Mouse (Mus musculus): Measurements from ENCODE around the gene Mgst3. TPM values are rescaled to one million over a fixed set of nuclear protein-coding genes. Genes with fewer than 3 reads are reported as not detected.

Mgst3 gene
- total and polyA plus RNA-seq, 3 experiments, result 1.4 TPM; not detected in 2

DNA sequence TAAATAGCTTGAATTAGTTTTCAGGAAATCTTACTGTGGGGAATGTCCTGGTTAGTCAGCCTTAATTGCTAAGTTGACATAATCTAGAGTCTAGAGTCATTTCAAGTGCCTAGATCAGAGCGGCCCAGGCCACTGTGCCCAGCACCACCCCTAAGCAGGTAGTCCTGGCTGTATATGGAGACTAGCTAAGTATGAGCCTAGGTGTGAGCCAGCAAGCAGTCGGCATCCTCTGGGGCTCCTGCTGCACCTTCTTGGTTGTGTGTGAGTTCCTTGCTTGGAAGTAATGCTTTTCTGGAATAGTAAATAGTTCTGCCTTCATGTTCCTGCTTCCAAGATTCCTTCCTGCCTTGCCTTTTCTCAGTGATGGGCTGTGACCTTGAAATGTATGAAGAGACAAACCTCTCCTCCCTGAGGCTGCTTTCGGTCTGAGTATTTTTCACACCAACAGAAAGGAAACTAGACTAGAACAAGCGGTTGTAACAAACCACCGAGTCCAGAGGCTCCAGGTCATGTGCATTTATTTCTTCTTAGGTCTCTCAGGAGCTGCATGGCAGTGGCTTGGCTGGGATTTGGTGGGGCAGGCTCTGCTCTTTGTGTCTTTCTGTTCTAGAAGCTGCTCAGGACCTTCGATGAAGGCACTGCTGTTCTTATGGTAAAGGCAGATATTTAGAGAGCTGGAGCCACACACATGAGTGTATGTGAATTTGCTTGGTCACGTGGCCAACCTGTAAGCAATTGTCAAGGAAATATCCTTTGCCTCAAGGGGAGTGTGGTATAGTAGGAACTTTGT, 42.7 kb upstream of the Mgst3 start:
- Histone ChIP-seq H3K4me2 (ENCODE audit: insufficient read depth, low read depth, poor library complexity, severe bottlenecking) (no peak overlapping the region), H3K9me3 (replicated peaks; ENCODE audit: low read length) (no peaks in the 10 kb centered on the region), H3K36me3 (replicated peaks in 1 of 2; ENCODE audit: control insufficient read depth in 1 of 2, insufficient read depth in 1 of 2, low read length in 1 of 2) (no peaks in the 10 kb centered on the region), H3K27me3 (replicated peaks) (peaks cover 86% of the 10 kb centered on the region), H3K27ac (ENCODE audit: insufficient read depth, low read depth) (no peak overlapping the region), H3K9ac (ENCODE audit: insufficient read depth, low read depth) (no peak overlapping the region), H3K4me1 (ENCODE audit: control insufficient read depth in 1 of 2, insufficient read depth in 2 of 2) (no peaks in the 10 kb centered on the region), H3K4me3 (replicated peaks in 1 of 3; ENCODE audit: low read depth in 2 of 3, low read length in 2 of 3, poor library complexity in 1 of 3) (no peak overlapping the region), H3K79me2 (replicated peaks; ENCODE audit: control insufficient read depth, extremely low read depth, insufficient read depth, poor library complexity, severe bottlenecking) (no peaks in the 10 kb centered on the region)
- no peak for DNase-seq (ENCODE audit: extremely low read depth)
- in situ Hi-C loops (cut with MboI; ENCODE audit: low pct_ligation_motif_present, low pct_unique_long_range_greater_than_20kb, low sequenced_read_pairs) (no loop called here), dilution Hi-C loops (cut with MboI; ENCODE audit: extremely low pct_ligation_motif_present, extremely low pct_unique_long_range_greater_than_20kb, low sequenced_read_pairs) (no loop called here)
- TF ChIP-seq CHD1 (IDR thresholded peaks at IDR 0.05; ENCODE audit: low read depth, low read length) (no peak), PAX5 (IDR thresholded peaks at IDR 0.05; ENCODE audit: low read length) (no peak), EP300 (IDR thresholded peaks at IDR 0.05; ENCODE audit: low read length) (no peak)

DNA sequence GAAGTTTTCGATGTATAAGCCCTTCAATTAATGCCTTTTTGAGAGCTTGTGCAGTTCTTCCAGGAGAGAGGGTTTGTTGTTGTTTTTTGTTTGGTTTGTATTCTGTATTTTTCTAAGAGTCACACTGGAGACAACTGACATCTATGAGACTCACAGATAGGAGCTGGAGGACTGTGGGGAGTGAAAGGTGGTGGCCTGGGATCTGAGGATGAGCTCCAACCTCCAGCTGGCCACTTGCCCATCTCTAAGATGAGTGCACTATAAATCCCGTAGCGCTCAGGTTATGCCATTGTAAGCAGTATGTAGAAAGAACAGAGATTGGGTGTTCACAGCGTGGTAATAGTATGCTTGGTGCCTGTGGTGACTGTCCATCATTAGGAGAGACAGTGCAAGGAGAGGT, 41.3 kb upstream of the Mgst3 start:
- DNase-seq (ENCODE audit: extremely low read depth), result no peak
- no peak overlapping the region for H3K4me3 ChIP-seq (replicated peaks in 1 of 3; ENCODE audit: low read depth in 2 of 3, low read length in 2 of 3, poor library complexity in 1 of 3)
- H3K9ac ChIP-seq (ENCODE audit: insufficient read depth, low read depth), result no peak overlapping the region
- in situ Hi-C loops (cut with MboI; ENCODE audit: low pct_ligation_motif_present, low pct_unique_long_range_greater_than_20kb, low sequenced_read_pairs), result no loop called here
- H3K27me3 ChIP-seq (replicated peaks), result peaks cover 88% of the 10 kb centered on the region
- dilution Hi-C loops (cut with MboI; ENCODE audit: extremely low pct_ligation_motif_present, extremely low pct_unique_long_range_greater_than_20kb, low sequenced_read_pairs), result no loop called here
- no peaks in the 10 kb centered on the region for H3K79me2 ChIP-seq (replicated peaks; ENCODE audit: control insufficient read depth, extremely low read depth, insufficient read depth, poor library complexity, severe bottlenecking)
- no peaks in the 10 kb centered on the region for H3K4me1 ChIP-seq (ENCODE audit: control insufficient read depth in 1 of 2, insufficient read depth in 2 of 2)
- H3K4me2 ChIP-seq (ENCODE audit: insufficient read depth, low read depth, poor library complexity, severe bottlenecking), result no peak overlapping the region
- no peaks in the 10 kb centered on the region for H3K9me3 ChIP-seq (replicated peaks; ENCODE audit: low read length)
- no peak overlapping the region for H3K27ac ChIP-seq (ENCODE audit: insufficient read depth, low read depth)
- H3K36me3 ChIP-seq (replicated peaks in 1 of 2; ENCODE audit: control insufficient read depth in 1 of 2, insufficient read depth in 1 of 2, low read length in 1 of 2), result no peaks in the 10 kb centered on the region
- TF ChIP-seq BHLHE40 (IDR thresholded peaks at IDR 0.05; ENCODE audit: low read depth, low read length), result no peak
- TF ChIP-seq MAFK (IDR thresholded peaks at IDR 0.05; ENCODE audit: insufficient replicate concordance, low read length), result no peak
- TF ChIP-seq RCOR1 (conservative IDR thresholded peaks at IDR 0.05; ENCODE audit: low read depth, low read length), result no peak

DNA sequence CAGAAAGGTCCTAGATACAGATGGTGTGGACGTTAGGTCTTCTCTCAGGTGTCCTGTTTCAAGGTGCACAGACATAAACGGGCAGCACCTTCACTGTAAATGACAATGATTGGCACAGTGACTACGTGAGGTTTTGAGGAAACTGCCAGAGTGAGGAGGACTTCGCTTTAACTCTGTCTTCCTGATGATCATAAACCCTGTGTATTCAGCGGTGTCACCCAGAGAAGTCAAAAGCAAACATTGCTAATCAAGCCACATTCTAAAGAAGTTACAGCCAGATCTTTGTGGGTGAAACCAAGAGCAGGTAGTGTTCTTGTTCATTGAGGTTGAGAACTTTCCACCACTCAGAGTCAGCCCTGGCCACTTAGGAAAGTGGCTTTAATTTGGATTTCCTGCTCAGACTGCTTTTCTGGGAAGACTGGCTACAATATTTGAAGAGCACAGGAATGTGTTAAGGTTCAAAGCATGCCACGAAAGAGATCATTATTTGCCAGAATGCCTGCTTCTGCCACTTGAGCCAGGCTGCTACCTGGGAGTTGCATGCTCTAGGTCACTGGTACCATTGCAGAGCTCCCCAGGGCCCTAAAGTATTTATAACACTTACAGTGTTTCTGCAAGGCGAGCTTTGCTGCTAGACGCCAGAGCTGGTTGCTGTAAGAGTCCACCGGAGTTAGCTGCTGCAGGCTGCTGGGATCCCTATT, 37.5 kb upstream of the Mgst3 start:
- Histone ChIP-seq H3K27me3 (replicated peaks) (peaks cover 84% of the 10 kb centered on the region), H3K4me3 (replicated peaks in 1 of 3; ENCODE audit: low read depth in 2 of 3, low read length in 2 of 3, poor library complexity in 1 of 3) (no peak overlapping the region), H3K9me3 (replicated peaks; ENCODE audit: low read length) (no peaks in the 10 kb centered on the region), H3K4me1 (ENCODE audit: control insufficient read depth in 1 of 2, insufficient read depth in 2 of 2) (no peaks in the 10 kb centered on the region), H3K9ac (ENCODE audit: insufficient read depth, low read depth) (no peak overlapping the region), H3K4me2 (ENCODE audit: insufficient read depth, low read depth, poor library complexity, severe bottlenecking) (no peak overlapping the region), H3K79me2 (replicated peaks; ENCODE audit: control insufficient read depth, extremely low read depth, insufficient read depth, poor library complexity, severe bottlenecking) (no peaks in the 10 kb centered on the region), H3K27ac (ENCODE audit: insufficient read depth, low read depth) (no peak overlapping the region), H3K36me3 (replicated peaks in 1 of 2; ENCODE audit: control insufficient read depth in 1 of 2, insufficient read depth in 1 of 2, low read length in 1 of 2) (no peaks in the 10 kb centered on the region)
- DNase-seq (ENCODE audit: extremely low read depth), result no peak
- in situ Hi-C loops (cut with MboI; ENCODE audit: low pct_ligation_motif_present, low pct_unique_long_range_greater_than_20kb, low sequenced_read_pairs), result no loop called here
- TF ChIP-seq E2F4 (IDR thresholded peaks at IDR 0.05; ENCODE audit: insufficient replicate concordance, low read depth, low read length) (no peak), CHD1 (IDR thresholded peaks at IDR 0.05; ENCODE audit: low read depth, low read length) (no peak), POLR2A (IDR thresholded peaks at IDR 0.05; ENCODE audit: low read depth, low read length) (no peak), JUN (IDR thresholded peaks at IDR 0.05; ENCODE audit: insufficient read depth, low read depth, low read length) (no peak), MXI1 (IDR thresholded peaks at IDR 0.05; ENCODE audit: low read depth, low read length) (no peak), MEF2A (IDR thresholded peaks at IDR 0.05; ENCODE audit: borderline replicate concordance, low read depth, low read length) (no peak), MAZ (IDR thresholded peaks at IDR 0.05; ENCODE audit: low read depth, low read length) (no peak), GABPA (IDR thresholded peaks at IDR 0.05; ENCODE audit: insufficient replicate concordance, low read depth, low read length) (no peak), HCFC1 (IDR thresholded peaks at IDR 0.05; ENCODE audit: low read depth, low read length) (no peak), USF2 (conservative IDR thresholded peaks at IDR 0.05; ENCODE audit: low read depth, low read length) (no peak), USF1 (IDR thresholded peaks at IDR 0.05; ENCODE audit: low read depth, low read length) (no peak), MAFK (IDR thresholded peaks at IDR 0.05; ENCODE audit: insufficient replicate concordance, low read length) (no peak), ZMIZ1 (IDR thresholded peaks at IDR 0.05; ENCODE audit: low read depth, low read length) (no peak), ETS1 (conservative IDR thresholded peaks at IDR 0.05; ENCODE audit: low read depth, low read length) (no peak), ZC3H11A (IDR thresholded peaks at IDR 0.05; ENCODE audit: low read depth, low read length) (no peak), RAD21 (IDR thresholded peaks at IDR 0.05; ENCODE audit: low read depth, low read length) (no peak), EP300 (IDR thresholded peaks at IDR 0.05; ENCODE audit: low read length) (no peak), MAX (IDR thresholded peaks at IDR 0.05; ENCODE audit: low read length) (no peak)
- dilution Hi-C loops (cut with MboI; ENCODE audit: extremely low pct_ligation_motif_present, extremely low pct_unique_long_range_greater_than_20kb, low sequenced_read_pairs), result no loop called here

Measured in CH12.LX (cell line).